Mouse (Mus musculus): Measurements from ENCODE around the gene Zyg11a. TPM values are rescaled to one million over a fixed set of nuclear protein-coding genes. Genes with fewer than 3 reads are reported as not detected.
A peak's percentile ranks its signal among the peaks of the same experiment; 100 is the strongest.

Gene Zyg11a
- 0.07 TPM in 1 of 2 replicates, not detected in the other for polyA plus RNA-seq (2016; fragmentation: Nextera tagmentation; extraction: Ambion mirVana)

DNA sequence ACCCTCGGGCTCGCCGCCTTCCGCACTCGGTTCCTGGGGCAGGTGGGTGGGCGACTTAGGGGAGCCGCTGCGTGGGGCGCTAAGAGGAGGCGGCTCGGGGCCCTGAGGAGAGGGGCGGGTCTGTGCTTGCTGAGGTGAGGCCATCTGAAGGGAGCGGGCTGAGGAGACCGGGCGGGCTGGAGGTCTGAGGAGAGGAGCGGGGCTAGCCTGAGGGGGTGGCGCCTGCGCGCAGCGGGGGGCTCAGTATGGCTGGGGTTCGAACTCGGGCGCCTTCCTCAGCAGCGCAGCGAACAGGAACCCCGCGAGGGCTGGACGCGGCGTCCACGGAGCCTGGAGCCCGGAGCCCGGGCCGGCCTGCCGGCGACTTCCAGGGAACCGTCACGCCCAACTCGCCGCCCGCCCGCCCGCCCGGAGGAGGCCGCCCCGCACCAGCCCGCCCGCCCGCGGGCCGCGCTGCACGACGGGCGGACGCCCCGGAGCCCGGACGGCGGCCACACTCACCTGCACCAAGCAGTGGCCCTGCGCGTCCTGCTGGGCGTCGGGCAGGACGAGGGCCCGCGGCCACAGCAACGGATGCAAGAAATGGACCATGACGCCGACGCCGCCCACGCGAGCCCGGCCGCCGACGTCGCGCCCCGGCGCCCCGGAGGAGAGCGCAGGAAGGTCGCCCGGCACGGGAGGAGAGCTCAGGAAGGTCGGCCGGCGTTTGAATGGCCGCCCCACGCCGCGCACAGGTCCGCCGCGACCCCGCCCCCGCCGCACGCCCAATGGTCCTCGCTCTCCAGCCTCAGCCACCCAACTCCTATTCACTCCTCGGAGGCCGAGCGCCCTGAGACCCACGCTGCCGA is at the start of gene Zyg11a:
Zyg11a (minus strand) TSS at position 717 of the 848 bp plus-strand sequence.
- peaks cover 14% of the 10 kb centered on the region for H3K4me1 ChIP-seq (replicated peaks)
- DNase-seq (ENCODE audit: low spot score): peak; percentile 40
- H3K9me3 ChIP-seq: no peaks in the 10 kb centered on the region
- H3K4me3 ChIP-seq: peak within 1 kb of the TSS; percentile 55
- H3K27me3 ChIP-seq (ENCODE audit: insufficient read depth, poor library complexity, severe bottlenecking): peaks cover 63% of the 10 kb centered on the region
- WGBS: under 1% methylated on average over 107 of the region's 107 CpGs
- no peaks in the 10 kb centered on the region for H3K36me3 ChIP-seq
- H3K27ac ChIP-seq: peak within 1 kb of the TSS; percentile 40; the same call in 1 of the 2 replicates

DNA sequence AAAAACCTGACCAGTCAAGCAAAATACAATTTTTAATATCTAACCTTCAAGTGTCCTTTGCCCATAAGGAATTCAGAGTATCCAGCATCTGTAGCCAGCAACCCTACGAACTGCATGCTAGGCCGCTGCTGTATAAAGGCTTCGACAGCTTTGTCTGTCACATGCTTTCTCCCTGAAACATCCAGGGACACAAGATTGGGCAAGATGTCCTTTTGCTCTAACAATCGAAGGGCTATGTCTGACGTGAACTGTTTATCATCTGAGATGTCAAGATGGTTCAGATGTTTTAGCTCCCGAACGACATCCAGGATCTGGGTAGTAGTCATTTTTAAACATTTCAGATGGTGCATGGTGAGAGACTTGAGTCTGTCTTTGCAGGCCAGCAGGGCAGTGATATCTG is 47.9 kb upstream of the Zyg11a start:
- 96% methylated on average over 7 of the region's 7 CpGs for WGBS
- peaks cover 58% of the 10 kb centered on the region for H3K36me3 ChIP-seq
- DNase-seq (ENCODE audit: low spot score): no peak

DNA sequence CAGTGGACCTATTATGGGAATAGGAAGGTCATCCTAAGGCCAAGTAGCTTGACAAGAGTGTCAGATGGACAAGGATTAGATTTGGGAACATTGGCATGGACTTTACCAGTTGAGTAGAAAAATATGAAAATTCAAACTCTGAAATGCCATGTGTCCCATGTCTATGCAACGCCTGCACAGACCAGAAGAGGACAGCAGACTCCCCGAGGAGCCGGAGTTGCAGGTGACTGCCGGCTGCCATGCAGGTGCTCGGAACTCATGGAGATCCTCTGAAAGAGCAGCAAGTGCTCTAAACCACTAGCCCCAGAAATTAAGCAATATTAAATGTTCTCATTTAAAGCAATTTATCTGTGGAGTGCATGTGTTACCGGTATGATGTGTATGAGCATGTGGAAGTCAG is 35.5 kb upstream of the Zyg11a start:
- Histone ChIP-seq H3K4me3 (no peak overlapping the region), H3K4me1 (replicated peaks) (no peaks in the 10 kb centered on the region), H3K27me3 (ENCODE audit: insufficient read depth, poor library complexity, severe bottlenecking) (no peaks in the 10 kb centered on the region), H3K9me3 (no peaks in the 10 kb centered on the region), H3K27ac (no peak overlapping the region), H3K36me3 (peaks cover 95% of the 10 kb centered on the region)
- no peak for DNase-seq (ENCODE audit: low spot score)
- WGBS: 92% methylated on average over 6 of the region's 6 CpGs

More for the DNA sequence above, 47.9 kb upstream of the Zyg11a start:
- H3K4me1 ChIP-seq (replicated peaks): no peaks in the 10 kb centered on the region
- no peak overlapping the region for H3K27ac ChIP-seq
- no peak overlapping the region for H3K4me3 ChIP-seq
- no peaks in the 10 kb centered on the region for H3K27me3 ChIP-seq (ENCODE audit: insufficient read depth, poor library complexity, severe bottlenecking)
- H3K9me3 ChIP-seq: no peaks in the 10 kb centered on the region

DNA sequence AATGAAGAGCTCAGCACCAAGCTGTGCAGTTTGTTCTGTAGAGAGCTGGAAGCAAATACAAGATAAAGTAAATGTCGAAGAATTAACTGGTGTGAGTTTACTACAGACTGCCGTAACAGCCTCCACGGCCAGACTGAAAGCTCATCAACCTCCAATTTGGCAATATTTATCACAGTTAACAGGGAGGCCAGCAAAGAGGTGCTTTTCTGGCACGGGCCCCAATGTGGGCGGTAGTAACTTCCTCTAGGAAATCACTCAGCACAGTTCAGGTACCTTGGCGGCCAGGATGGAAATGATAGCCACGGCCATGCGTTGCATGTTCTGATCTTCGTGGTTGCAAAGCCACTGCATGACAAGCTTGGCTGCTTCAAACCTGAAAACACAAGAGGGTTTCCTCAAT is 32.7 kb upstream of the Zyg11a start:
- no peak overlapping the region for H3K27ac ChIP-seq
- H3K4me1 ChIP-seq (replicated peaks): no peaks in the 10 kb centered on the region
- H3K4me3 ChIP-seq: no peak overlapping the region
- peaks cover 78% of the 10 kb centered on the region for H3K36me3 ChIP-seq
- no peaks in the 10 kb centered on the region for H3K27me3 ChIP-seq (ENCODE audit: insufficient read depth, poor library complexity, severe bottlenecking)
- no peaks in the 10 kb centered on the region for H3K9me3 ChIP-seq
- DNase-seq (ENCODE audit: low spot score): no peak
- WGBS: 98% methylated on average over 9 of the region's 9 CpGs

DNA sequence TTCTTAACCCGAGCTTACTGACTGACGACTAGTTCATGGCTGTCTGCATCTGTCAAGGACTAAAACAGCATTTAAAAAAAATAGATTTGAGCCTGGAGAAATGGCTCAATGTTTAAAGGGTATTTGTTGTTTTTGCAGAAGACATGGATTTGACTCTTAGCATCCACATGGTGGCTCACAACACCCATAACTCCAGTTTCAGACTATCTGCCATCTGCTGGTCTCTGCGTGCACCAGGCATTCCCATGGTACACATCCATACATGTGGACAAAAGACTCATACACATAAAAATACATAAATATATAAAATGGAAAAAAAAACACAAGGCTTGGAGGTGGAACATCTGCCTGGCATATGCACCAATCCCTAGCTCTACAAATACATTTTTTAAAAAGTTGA is 31.5 kb upstream of the Zyg11a start:
- no peak overlapping the region for H3K4me3 ChIP-seq
- no peak for DNase-seq (ENCODE audit: low spot score)
- no peak overlapping the region for H3K27ac ChIP-seq
- H3K27me3 ChIP-seq (ENCODE audit: insufficient read depth, poor library complexity, severe bottlenecking): no peaks in the 10 kb centered on the region
- WGBS: 95% methylated on average over 3 of the region's 3 CpGs
- peaks cover 78% of the 10 kb centered on the region for H3K36me3 ChIP-seq
- H3K4me1 ChIP-seq (replicated peaks): no peaks in the 10 kb centered on the region
- H3K9me3 ChIP-seq: no peaks in the 10 kb centered on the region

DNA sequence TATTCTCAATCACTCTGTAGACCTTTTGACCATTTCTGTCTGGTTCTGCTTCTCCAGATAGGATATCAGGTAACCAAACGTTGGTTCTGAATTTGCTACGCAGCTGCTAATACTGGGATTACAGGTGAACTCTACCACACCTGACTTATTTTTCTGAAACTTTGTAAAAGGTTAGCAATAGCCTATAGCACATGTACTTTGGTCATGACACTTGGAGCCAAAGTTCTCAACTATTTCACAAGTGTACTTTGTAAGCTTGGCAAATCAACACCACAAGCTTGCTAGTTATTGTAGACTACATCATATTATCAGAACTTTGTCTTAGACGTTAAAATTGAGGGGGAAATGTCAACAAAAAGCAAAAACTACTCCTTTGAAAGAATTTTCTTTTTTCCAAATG is 15.8 kb upstream of the Zyg11a start:
- Histone ChIP-seq H3K9me3 (no peaks in the 10 kb centered on the region), H3K27ac (no peak overlapping the region), H3K36me3 (peaks cover 75% of the 10 kb centered on the region), H3K4me3 (no peak overlapping the region), H3K4me1 (replicated peaks) (no peaks in the 10 kb centered on the region), H3K27me3 (ENCODE audit: insufficient read depth, poor library complexity, severe bottlenecking) (no peaks in the 10 kb centered on the region)
- no peak for DNase-seq (ENCODE audit: low spot score)
- 92% methylated on average over 3 of the region's 3 CpGs for WGBS

DNA sequence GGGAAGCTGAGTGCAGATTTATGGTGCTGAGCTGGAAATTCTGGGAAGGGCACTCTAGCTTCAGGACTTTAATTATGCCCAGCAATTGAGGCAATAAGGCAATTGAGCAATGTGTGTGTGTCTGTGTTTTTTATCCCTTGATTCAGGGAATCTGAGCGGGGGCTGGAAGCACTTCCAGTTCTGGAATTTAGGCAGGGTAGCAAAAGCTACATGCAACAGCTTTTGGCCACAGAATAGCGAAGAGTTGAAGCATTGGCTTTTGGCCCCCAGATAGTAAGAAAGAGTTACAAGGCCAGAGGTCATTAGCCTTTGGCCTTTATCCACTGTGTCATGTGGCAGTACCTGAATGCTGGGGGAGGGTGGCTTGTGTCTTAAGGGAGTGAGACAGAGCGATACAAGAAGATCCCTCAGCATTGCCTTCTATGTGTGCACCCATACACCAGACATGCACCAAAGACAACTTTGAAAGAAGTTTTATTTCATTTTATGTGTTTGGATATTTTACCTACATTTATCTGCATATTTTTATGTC is 7.6 kb upstream of the Zyg11a start:
- Histone ChIP-seq H3K9me3 (no peaks in the 10 kb centered on the region), H3K36me3 (no peaks in the 10 kb centered on the region)

DNA sequence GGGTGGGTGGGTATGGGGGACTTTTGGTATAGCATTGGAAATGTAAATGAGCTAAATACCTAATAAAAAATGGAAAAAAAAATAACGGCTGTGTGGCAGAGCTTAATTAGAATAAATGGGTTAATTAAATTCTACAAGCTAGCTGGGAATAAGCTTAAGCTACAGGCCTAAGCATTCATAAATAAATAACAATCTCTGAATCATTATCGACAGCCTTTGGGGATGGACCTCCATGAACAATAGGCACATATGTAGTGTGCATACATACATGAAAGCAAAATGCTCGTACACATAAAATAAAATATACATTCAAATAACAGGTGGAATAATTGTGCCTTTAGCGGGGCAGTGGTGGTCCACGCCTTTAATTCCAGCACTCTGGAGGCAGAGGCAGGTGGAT is 4.7 kb upstream of the Zyg11a start:
- Histone ChIP-seq H3K36me3 (no peaks in the 10 kb centered on the region), H3K4me3 (no peak overlapping the region), H3K9me3 (no peaks in the 10 kb centered on the region), H3K27ac (no peak overlapping the region), H3K27me3 (ENCODE audit: insufficient read depth, poor library complexity, severe bottlenecking) (peaks cover 36% of the 10 kb centered on the region), H3K4me1 (replicated peaks) (peaks cover 16% of the 10 kb centered on the region)
- 96% methylated on average over 5 of the region's 5 CpGs for WGBS
- DNase-seq (ENCODE audit: low spot score): no peak

More for the DNA sequence above, 7.6 kb upstream of the Zyg11a start:
- no peak for DNase-seq (ENCODE audit: low spot score)
- Histone ChIP-seq H3K27ac (no peak overlapping the region), H3K27me3 (ENCODE audit: insufficient read depth, poor library complexity, severe bottlenecking) (peaks cover 7% of the 10 kb centered on the region), H3K4me3 (no peak overlapping the region), H3K4me1 (replicated peaks) (peaks cover 7% of the 10 kb centered on the region)
- 40% methylated on average over 3 of the region's 3 CpGs for WGBS

DNA sequence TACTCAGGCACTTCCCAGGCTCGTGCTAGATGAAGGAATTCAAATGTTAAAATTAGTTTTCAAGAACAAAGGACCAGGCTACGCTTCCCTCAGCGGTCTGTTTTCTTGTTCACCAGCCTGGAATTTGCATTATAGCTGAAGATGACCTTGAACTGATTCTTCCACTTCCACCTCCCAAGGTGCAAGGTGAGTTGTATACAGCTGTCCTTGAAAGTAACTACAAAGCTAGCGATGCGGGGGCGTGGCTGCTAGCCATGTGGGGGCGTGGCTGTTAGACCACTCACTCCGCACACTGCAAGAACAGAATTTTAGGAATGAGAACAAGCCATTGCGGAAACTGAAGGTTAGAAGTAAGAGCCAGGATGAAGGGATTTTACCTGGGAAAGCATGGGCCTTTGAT is 1.2 kb upstream of the Zyg11a start:
- 5% methylated on average over 9 of the region's 9 CpGs for WGBS
- Histone ChIP-seq H3K4me3 (no peak overlapping the region), H3K27me3 (ENCODE audit: insufficient read depth, poor library complexity, severe bottlenecking) (peaks cover 63% of the 10 kb centered on the region), H3K4me1 (replicated peaks) (peaks cover 14% of the 10 kb centered on the region), H3K9me3 (no peaks in the 10 kb centered on the region), H3K27ac (no peak overlapping the region), H3K36me3 (no peaks in the 10 kb centered on the region)
- peak; percentile 21 for DNase-seq (ENCODE audit: low spot score)

DNA sequence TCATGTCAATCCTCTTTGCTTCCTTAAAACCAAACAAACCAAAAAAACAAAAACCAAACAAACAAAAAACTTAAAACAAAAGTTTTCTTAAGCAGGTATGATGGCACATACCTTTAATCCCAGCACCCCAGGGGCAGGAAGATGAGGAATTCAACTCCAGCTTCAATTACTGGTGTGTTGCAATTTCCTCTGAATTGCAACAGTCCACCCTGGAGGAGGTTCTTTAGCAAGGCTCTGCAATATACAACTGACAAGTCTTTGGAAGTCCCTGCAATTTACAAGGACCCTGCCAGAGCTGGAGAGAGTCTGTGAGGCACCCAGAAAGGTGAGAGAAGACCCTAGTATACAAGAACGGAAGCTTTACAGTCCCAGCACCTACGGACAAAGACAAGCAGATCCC is 4.8 kb downstream of the Zyg11a start:
- WGBS: 90% methylated on average over 2 of the region's 2 CpGs
- DNase-seq (ENCODE audit: low spot score): no peak
- no peaks in the 10 kb centered on the region for H3K36me3 ChIP-seq
- H3K9me3 ChIP-seq: no peaks in the 10 kb centered on the region
- peaks cover 10% of the 10 kb centered on the region for H3K4me1 ChIP-seq (replicated peaks)
- no peak overlapping the region for H3K27ac ChIP-seq
- no peak overlapping the region for H3K4me3 ChIP-seq
- H3K27me3 ChIP-seq (ENCODE audit: insufficient read depth, poor library complexity, severe bottlenecking): peaks cover 32% of the 10 kb centered on the region

DNA sequence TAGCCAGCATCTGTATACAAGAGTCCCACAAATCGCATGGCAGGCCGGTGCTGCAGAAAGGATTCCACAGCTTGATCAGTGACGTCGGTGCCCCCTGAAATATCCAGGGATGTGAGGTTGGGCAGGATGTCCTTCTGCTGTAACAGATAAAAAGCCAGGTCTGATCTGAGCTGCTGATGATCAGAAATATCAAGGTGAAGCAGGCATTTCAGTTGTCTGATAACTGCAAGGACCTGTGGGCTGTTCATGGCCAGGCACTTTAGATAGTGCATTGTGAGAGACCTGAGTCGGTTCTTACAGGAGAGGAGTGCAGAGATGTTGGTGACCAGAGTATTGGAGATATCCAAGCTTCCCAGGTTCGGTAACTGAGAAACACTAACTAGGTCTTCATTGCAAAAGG is 13.2 kb downstream of the Zyg11a start:
- no peak overlapping the region for H3K27ac ChIP-seq
- no peak for DNase-seq (ENCODE audit: low spot score)
- H3K4me3 ChIP-seq: no peak overlapping the region
- no peaks in the 10 kb centered on the region for H3K27me3 ChIP-seq (ENCODE audit: insufficient read depth, poor library complexity, severe bottlenecking)
- H3K4me1 ChIP-seq (replicated peaks): no peaks in the 10 kb centered on the region
- H3K9me3 ChIP-seq: no peaks in the 10 kb centered on the region
- H3K36me3 ChIP-seq: no peaks in the 10 kb centered on the region
- 88% methylated on average over 6 of the region's 6 CpGs for WGBS

DNA sequence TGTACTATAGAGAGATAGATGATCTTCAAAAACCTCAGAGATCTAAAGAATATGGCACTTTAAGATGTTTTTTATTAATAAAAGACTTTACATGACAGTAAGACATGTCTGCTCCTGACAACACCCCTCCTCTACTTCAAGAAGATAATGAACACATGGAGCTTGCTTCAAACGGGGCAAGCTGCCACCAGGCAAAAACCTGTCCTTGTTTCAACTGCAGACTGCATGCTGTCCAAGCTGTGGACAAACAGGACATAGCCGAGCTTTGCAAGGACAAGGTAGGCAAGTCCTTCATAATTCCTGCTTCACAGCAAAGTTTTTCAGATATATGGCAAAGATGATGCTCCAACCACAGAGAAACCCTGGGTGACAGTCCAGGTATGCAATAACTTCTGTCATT is 18.6 kb downstream of the Zyg11a start:
- H3K9me3 ChIP-seq: no peaks in the 10 kb centered on the region
- WGBS: 75% methylated on average over 2 of the region's 2 CpGs
- H3K4me1 ChIP-seq (replicated peaks): peaks cover 5% of the 10 kb centered on the region; the same call in 1 of the 2 replicates
- H3K27me3 ChIP-seq (ENCODE audit: insufficient read depth, poor library complexity, severe bottlenecking): no peaks in the 10 kb centered on the region
- no peak for DNase-seq (ENCODE audit: low spot score)
- no peak overlapping the region for H3K4me3 ChIP-seq
- no peak overlapping the region for H3K27ac ChIP-seq
- no peaks in the 10 kb centered on the region for H3K36me3 ChIP-seq

DNA sequence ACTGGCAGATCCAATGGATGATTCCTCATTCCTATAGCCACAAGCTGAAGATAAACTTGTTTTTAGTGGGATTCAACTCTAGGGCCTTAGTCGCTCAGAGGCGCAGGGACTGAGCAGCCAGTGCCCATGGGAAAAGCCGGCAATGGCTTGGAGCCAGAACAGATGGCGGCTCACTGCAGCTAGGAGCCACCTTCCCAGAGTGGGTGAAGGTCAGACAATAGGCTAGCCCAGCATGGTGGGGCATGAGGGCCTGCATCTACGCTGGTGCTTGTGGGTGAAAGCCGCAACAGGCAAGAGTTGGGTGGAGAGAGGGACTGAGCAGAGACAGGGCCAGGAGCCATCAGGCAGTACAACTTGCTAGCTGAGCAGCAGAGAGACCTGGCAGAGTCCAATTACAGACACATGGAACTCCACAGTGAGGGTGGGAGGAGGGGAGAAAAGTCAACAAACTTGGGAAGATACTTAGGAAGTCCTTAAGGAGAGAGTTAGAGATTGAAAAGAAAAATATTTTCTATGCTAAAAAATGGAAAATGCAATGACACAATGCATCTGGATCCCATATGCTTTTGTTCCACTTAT is 21.5 kb downstream of the Zyg11a start:
- WGBS: 57% methylated on average over 6 of the region's 6 CpGs
- 0 out of 2 replicates have a peak overlapping the region, but pooled peaks have one; percentile 50 for H3K27ac ChIP-seq
- H3K9me3 ChIP-seq: no peaks in the 10 kb centered on the region
- no peaks in the 10 kb centered on the region for H3K36me3 ChIP-seq
- H3K27me3 ChIP-seq (ENCODE audit: insufficient read depth, poor library complexity, severe bottlenecking): no peaks in the 10 kb centered on the region
- H3K4me1 ChIP-seq (replicated peaks): peaks cover 5% of the 10 kb centered on the region; the same call in 1 of the 2 replicates
- peak; percentile 19 for DNase-seq (ENCODE audit: low spot score)
- H3K4me3 ChIP-seq: no peak overlapping the region
